ENCODE assay signal across 15 mouse cellular contexts in genomic region chr1:137593732-137594131, GRCm38 (mm10).
"Had no signal": no experiment of that assay in that cellular context is flagged by ENCODE, and none has a peak within 500 bp of the region (broad histone marks: within the 10 kb centered on the region; RNA-seq: fewer than 3 reads in every experiment).

No protein-coding gene starts in this region.

- ATAC-seq: hindbrain, embryonic 16.5 days; inflammation-experienced regulatory T-cells, adult 6 months; intestine, embryonic 15.5 days; intestine, postnatal 0 days had no signal

- DNase-seq: gastrocnemius, postnatal 14 days; gastrocnemius, postnatal 36 days; heart, adult 18-20 months; heart, postnatal 10 days; heart, postnatal 4 days; kidney, adult 18-20 months; kidney, adult 8-10 months; kidney, postnatal 10 days; kidney, postnatal 25 days; kidney, postnatal 4 days; liver had no signal
